Mouse (Mus musculus) hindbrain, embryonic 16.5 days (tissue): ENCODE results near the gene Il18. TPM values are rescaled to one million over a fixed set of nuclear protein-coding genes. Genes with fewer than 3 reads are reported as not detected.
A peak's percentile ranks its signal among the peaks of the same experiment; 100 is the strongest.

Experiments
- ATAC-seq: fragments of 200-750 bp; cut with Nextera tagmentation; 2 replicates; pipeline ENCODE4 v1.8.0; 2017; ENCODE audit warnings: moderate TSS enrichment, moderate library complexity
- H3K27ac ChIP-seq: fragments of 300-500 bp; sonication (generic); 2 replicates; pipeline ENCODE4 v1.5.1; 2014; ENCODE audit warnings: low read depth, mild to moderate bottlenecking, control low read depth, low read length, moderate library complexity
- H3K27me3 ChIP-seq: fragments of 300-500 bp; sonication (generic); replicated peaks from 2 replicates; pipeline ENCODE4 v1.6.1; 2014; ENCODE audit warnings: low read length; ENCODE audit not compliant: control insufficient read depth, insufficient read depth
- H3K36me3 ChIP-seq: fragments of 300-500 bp; sonication (generic); 2 replicates; pipeline ENCODE4 v1.6.1; 2014; ENCODE audit warnings: mild to moderate bottlenecking, low read length, moderate library complexity, mixed read lengths; ENCODE audit not compliant: control insufficient read depth, insufficient read depth
- H3K4me1 ChIP-seq: fragments of 300-500 bp; sonication (generic); 2 replicates; pipeline ENCODE4 v1.6.1; 2014; ENCODE audit warnings: low read depth, low read length; ENCODE audit not compliant: control insufficient read depth, insufficient read depth
- H3K4me2 ChIP-seq: fragments of 300-500 bp; sonication (generic); 2 replicates; pipeline ENCODE4 v1.6.1; 2014; ENCODE audit warnings: mild to moderate bottlenecking, low read length, control low read depth, moderate library complexity
- H3K4me3 ChIP-seq: fragments of 300-500 bp; sonication (generic); 2 replicates; pipeline ENCODE4 v1.5.1; 2014; ENCODE audit warnings: mild to moderate bottlenecking, low read length, control low read depth, moderate library complexity
- H3K9ac ChIP-seq: fragments of 300-500 bp; sonication (generic); 2 replicates; pipeline ENCODE4 v1.6.1; 2014; ENCODE audit warnings: low read depth, mild to moderate bottlenecking, control low read depth, low read length, moderate library complexity
- H3K9me3 ChIP-seq: fragments of 300-500 bp; sonication (generic); 2 replicates; pipeline ENCODE4 v1.6.1; 2014; ENCODE audit warnings: mild to moderate bottlenecking, low read length, moderate library complexity; ENCODE audit not compliant: control insufficient read depth
- WGBS: fragments of 180-500 bp; shearing (Covaris S2); extraction: QIAGEN DNeasy Blood & Tissue Kit; methylation state at CpG from one replicate; pipeline ENCODE4 v1.1.7; 2014; 5-methylcytosine and 5-hydroxymethylcytosine counted together
- polyA plus RNA-seq: library from polyadenylated mRNA; unstranded; fragments of >200 nt; fragmentation: Nextera tagmentation; extraction: Ambion mirVana; gene quantifications from 2 replicates; pipeline ENCODE4 v1.2.1, GENCODE M21; 2015

Gene Il18
- polyA plus RNA-seq, 1 experiment from 2014 or later: 21.9 TPM

DNA sequence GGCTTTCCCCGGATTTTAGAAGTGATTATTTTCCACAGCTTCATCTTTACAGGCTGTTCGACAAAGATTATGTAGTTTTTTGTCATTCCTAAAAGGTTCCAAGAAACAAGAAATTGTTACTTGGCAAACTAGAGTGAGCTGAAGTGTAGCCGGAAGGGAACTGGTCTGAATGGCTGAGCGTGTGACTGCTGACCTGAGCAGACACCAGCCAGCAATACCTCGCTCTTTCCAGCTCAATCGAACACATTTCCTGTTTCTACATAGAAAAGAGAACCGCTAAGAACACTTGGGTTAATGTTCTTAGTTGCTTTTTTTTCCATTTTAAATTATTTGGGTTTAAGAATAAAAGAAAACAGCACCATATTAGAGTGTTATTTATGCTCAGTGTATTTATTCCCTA lies 14.5 kb upstream of the Il18 start:
- no peak for ATAC-seq
- WGBS: 75% methylated on average over 7 of the region's 7 CpGs
- Histone ChIP-seq H3K27me3 (no peaks in the 10 kb centered on the region), H3K36me3 (no peaks in the 10 kb centered on the region), H3K4me1 (no peaks in the 10 kb centered on the region), H3K27ac (no peak overlapping the region), H3K4me3 (no peak overlapping the region), H3K9ac (no peak overlapping the region), H3K4me2 (no peak overlapping the region; the same call in 1 of the 2 replicates), H3K9me3 (no peaks in the 10 kb centered on the region)

DNA sequence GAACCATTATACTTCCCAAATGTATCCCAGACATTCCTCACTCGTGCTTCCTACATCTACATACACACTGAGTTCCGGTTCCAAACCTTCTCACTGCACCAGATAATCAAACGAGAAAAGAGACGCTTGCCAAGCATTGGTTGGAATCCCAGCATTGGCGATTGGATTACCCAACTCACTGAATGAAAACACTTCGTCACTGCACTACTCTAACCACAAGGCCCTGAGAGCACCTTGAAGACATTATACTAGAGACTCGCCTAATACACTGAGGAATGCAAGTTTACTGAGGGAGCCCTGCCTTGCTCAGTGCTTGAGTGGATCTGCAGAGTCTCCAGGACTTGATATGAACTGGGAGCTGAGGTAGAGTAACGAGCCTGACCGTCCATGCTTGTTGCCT lies 12.2 kb upstream of the Il18 start:
- 80% methylated on average over 9 of the region's 9 CpGs for WGBS
- Histone ChIP-seq H3K4me1 (no peaks in the 10 kb centered on the region), H3K9me3 (no peaks in the 10 kb centered on the region), H3K27me3 (no peaks in the 10 kb centered on the region), H3K9ac (no peak overlapping the region), H3K4me3 (no peak overlapping the region), H3K27ac (no peak overlapping the region), H3K36me3 (no peaks in the 10 kb centered on the region), H3K4me2 (no peak overlapping the region)
- no peak for ATAC-seq

DNA sequence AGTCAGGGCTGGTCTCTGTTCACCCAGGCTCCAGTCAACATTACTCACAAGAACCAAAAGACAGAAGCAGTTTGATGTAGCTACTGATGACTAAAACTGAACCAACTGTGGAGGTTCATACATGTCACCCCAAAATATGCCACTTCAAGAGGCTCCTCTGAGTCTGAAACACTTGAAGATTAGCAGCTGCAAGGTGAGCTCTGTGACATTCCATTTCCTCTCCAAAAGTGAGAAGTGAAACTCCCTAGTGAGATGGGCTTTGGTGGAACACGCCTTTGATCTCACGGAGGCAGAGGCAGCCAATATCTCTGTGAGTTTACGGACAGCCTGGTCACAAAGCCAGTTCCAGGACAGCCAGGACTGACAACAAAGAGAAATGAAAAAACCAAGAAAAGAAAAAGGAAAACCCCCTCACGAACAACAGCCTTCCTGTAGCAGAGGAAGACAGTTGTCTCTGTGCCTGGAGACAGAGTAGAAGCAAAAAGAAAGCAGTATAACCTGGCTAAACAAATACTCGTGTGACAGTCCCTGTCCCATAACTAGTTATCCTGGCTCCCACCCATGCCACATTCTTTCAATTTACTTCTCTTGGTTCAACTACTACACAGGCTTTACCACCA lies 6.7 kb upstream of the Il18 start:
- H3K4me2 ChIP-seq: no peak overlapping the region

DNA sequence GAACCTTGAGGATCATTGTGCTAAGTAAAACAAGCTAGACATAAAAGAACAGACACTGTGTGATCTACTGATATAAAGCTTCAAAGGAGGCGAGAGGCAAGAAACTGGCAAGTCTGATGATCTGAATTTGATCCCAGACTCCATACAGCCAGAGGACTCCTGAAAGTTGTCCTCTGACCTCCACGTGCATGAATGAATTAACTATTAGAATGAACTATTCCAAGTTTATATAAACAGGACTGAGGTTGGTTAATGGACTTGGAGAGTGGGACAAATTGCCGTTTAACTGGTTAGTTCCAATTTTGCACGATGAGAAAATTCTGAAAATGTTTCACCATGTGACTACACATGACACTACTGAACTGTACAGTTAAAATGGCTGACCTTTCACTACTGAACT lies 5.7 kb upstream of the Il18 start:
- H3K4me2 ChIP-seq: no peak overlapping the region
- H3K36me3 ChIP-seq: no peaks in the 10 kb centered on the region
- no peak overlapping the region for H3K27ac ChIP-seq
- no peaks in the 10 kb centered on the region for H3K27me3 ChIP-seq
- H3K4me3 ChIP-seq: no peak overlapping the region
- no peak for ATAC-seq
- no peaks in the 10 kb centered on the region for H3K9me3 ChIP-seq
- WGBS: 86% methylated on average over 4 of the region's 4 CpGs
- H3K9ac ChIP-seq: no peak overlapping the region
- H3K4me1 ChIP-seq: peaks cover under 1% of the 10 kb centered on the region; the same call in 1 of the 2 replicates

More for the DNA sequence above, 6.7 kb upstream of the Il18 start:
- Histone ChIP-seq H3K9ac (no peak overlapping the region), H3K36me3 (no peaks in the 10 kb centered on the region), H3K4me3 (no peak overlapping the region), H3K27ac (no peak overlapping the region), H3K4me1 (no peaks in the 10 kb centered on the region), H3K27me3 (no peaks in the 10 kb centered on the region), H3K9me3 (no peaks in the 10 kb centered on the region)
- WGBS: 71% methylated on average over 5 of the region's 5 CpGs
- ATAC-seq: no peak

DNA sequence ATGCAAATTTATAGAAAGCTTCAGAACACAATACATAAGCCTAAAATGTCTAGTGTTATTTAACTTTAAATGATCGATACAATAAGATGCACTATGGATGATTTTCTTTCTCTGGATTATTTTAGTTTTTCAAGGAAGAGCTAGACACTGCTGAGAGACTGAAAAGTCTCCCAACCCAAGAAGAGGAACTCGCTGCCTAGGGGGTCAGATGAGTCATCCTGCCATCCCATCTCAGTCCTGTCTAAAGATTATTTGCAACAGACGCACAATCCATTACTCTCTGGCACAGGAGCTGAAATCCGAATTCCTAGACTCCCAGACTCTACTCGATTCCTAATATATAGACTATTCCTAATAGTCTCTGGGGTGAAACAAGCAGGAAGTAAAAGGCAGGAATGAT lies 2.4 kb upstream of the Il18 start:
- no peaks in the 10 kb centered on the region for H3K27me3 ChIP-seq
- H3K4me2 ChIP-seq: no peak overlapping the region
- H3K9me3 ChIP-seq: no peaks in the 10 kb centered on the region
- 82% methylated on average over 5 of the region's 5 CpGs for WGBS
- no peak overlapping the region for H3K4me3 ChIP-seq
- no peaks in the 10 kb centered on the region for H3K36me3 ChIP-seq
- H3K9ac ChIP-seq: no peak overlapping the region
- H3K27ac ChIP-seq: no peak overlapping the region
- ATAC-seq: no peak
- H3K4me1 ChIP-seq: peaks cover 6% of the 10 kb centered on the region

DNA sequence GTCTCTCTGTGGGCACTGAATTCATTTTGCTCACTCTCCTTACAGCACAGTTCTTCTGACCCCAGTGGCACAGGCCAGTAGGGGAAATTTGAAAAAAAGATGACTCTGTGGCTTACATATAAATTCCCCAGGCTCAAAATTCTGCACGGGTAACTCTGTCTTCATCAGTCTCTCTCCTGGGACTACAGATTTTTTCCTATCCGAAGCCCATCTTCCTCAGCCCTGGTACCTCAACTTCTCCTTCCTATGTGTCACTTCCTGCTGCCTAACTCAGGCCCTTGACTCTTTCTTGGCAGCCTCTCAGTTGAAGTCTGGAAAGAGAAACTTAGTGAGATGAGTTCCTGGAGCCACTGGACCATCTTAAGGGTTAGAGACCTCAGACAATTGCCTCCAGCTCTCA lies 1.1 kb upstream of the Il18 start:
- no peak for ATAC-seq
- peaks cover 6% of the 10 kb centered on the region for H3K4me1 ChIP-seq
- WGBS: 82% methylated on average over 2 of the region's 2 CpGs

DNA sequence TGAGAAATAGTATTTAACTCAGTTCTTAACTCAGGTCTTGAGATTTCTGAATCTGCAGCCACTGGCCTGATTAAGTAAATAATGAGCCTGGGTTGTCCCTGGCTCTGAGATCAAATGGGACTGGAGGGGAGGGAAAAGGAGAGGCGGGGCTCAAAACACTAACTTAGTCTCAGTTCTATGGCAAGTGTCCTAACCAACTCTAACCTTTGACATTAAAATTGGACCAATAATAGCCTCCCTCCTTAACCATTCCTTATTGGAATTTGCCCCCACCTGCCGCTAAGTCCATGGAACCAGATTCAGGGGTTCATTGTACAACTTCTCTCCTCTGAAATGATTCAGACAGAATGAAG lies 443 bp downstream of the Il18 start, which contains the start of gene Bco2:
TSS of gene Bco2 (minus strand) at position 88 of the 353 bp plus-strand sequence.
- H3K9ac ChIP-seq: peak within 1 kb of the TSS; percentile 39
- H3K4me1 ChIP-seq: peaks cover 6% of the 10 kb centered on the region
- H3K4me2 ChIP-seq: peak within 1 kb of the TSS; percentile 55
- ATAC-seq: peak; percentile 64
- H3K4me3 ChIP-seq: peak within 1 kb of the TSS; percentile 31
- WGBS: 24% methylated on average over 2 of the region's 2 CpGs
- no peaks in the 10 kb centered on the region for H3K27me3 ChIP-seq
- peak within 1 kb of the TSS; percentile 69 for H3K27ac ChIP-seq
- no peaks in the 10 kb centered on the region for H3K9me3 ChIP-seq
- H3K36me3 ChIP-seq: no peaks in the 10 kb centered on the region

More for the DNA sequence above, 1.1 kb upstream of the Il18 start:
- Histone ChIP-seq H3K27ac (no peak overlapping the region), H3K27me3 (no peaks in the 10 kb centered on the region), H3K9me3 (no peaks in the 10 kb centered on the region), H3K36me3 (no peaks in the 10 kb centered on the region), H3K4me2 (no peak overlapping the region), H3K4me3 (no peak overlapping the region), H3K9ac (no peak overlapping the region)

DNA sequence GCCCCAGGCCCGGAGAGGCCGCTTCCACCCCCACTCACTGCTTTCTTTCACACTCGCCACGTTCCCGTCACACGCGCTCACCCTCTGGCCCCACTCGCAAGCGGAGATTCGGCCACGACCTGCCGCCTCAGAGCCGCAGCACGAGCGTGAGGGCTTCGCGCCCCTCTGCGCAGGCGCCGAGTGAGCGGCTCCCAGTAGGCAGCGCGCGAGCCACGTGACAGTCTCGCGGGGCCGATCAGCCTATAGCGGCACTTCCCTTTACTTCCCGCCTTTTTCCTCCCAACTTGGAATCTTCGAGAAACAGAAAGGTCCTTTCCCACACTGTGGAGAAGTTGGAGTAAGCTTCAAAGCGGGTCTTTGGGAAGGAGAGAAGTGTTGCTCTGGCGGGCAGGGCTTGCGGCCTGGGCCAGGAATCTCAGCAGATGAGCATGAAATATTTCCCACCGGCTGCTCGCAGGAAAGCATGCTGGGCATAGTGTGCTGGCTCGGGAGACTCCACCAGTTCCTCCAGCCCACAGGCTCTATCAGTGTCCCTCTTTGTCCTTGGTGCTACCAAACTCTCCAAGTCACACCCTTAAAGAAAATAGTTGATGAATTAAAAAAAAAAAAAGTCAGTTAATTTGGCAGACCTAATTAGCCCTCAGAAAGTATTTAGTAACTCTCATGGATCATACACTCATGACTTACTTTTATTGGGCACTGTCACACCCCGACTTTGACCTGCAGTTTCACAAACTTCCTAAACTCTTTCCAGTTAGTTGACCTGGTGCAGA lies 6.7 kb downstream of the Il18 start, which contains the start of gene Tex12:
TSS of gene Tex12 (minus strand) at position 181 of the 773 bp plus-strand sequence.
- Histone ChIP-seq H3K27me3 (no peaks in the 10 kb centered on the region), H3K27ac (no peak within 1 kb of the TSS), H3K9me3 (peaks cover 3% of the 10 kb centered on the region; the same call in 1 of the 2 replicates), H3K4me2 (no peak within 1 kb of the TSS), H3K36me3 (no peaks in the 10 kb centered on the region), H3K4me3 (no peak within 1 kb of the TSS), H3K9ac (no peak within 1 kb of the TSS), H3K4me1 (no peaks in the 10 kb centered on the region)
- no peak for ATAC-seq
- 89% methylated on average over 38 of the region's 38 CpGs for WGBS

DNA sequence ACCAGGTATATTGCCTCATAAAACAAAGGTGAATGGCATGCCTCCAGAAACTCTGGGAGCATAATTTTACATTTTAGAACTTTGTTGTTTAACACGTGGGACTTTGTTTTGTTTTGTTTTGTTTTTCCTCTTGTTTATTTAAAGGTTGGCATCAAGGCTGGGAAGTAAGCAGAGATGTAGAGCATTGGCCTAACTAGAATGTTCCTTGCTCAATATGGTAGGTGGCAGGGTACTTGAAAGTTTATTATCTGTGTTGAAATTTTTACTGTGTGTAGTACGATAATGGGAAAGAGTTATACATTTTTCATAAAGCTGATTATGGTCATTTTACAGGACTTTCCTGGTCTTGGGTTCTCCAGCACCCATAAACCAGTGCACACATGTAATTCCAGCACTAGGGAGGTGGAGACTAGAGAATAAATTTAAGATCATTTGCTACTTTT lies 7.3 kb downstream of the Il18 start:
- Histone ChIP-seq H3K4me1 (no peaks in the 10 kb centered on the region), H3K4me2 (no peak overlapping the region), H3K27ac (no peak overlapping the region), H3K27me3 (no peaks in the 10 kb centered on the region), H3K4me3 (no peak overlapping the region), H3K9me3 (peaks cover 3% of the 10 kb centered on the region; the same call in 1 of the 2 replicates), H3K9ac (no peak overlapping the region), H3K36me3 (no peaks in the 10 kb centered on the region)
- ATAC-seq: no peak
- WGBS: 90% methylated on average over 2 of the region's 2 CpGs
